Mouse (Mus musculus) erythroblast, adult 5-6 weeks (primary cell): ENCODE results near the gene Olfr1206. TPM values are rescaled to one million over a fixed set of nuclear protein-coding genes. Genes with fewer than 3 reads are reported as not detected.

Experiments used
- ATAC-seq: replicated peaks from 2 replicates; pipeline ENCODE4 v1.8.0; 2016; ENCODE audit warnings: moderate number of reproducible peaks, mild to moderate bottlenecking, moderate TSS enrichment, inconsistent platforms; ENCODE audit not compliant: poor library complexity, low FRiP score, severe bottlenecking
- total RNA-seq, 2 experiments: library from RNA; stranded (forward) in 1 of 2; stranded (reverse) in 1 of 2; fragments of 150-400 nt in 1 of 2; fragments of 200-764, 138-1000 nt in 1 of 2; gene quantifications; 2 replicates each; pipeline versions ENCODE4 v1.2.3 to v1.2.4; 2015 to 2017; ENCODE audit warnings: low replicate concordance in 2 of 2

The Olfr1206 gene
- total RNA-seq (2015; ENCODE audit: low replicate concordance) (not detected in 2 replicates), total RNA-seq (2017; ENCODE audit: low replicate concordance) (not detected in 2 replicates)

GRCm38 (mm10) chr2:88862931-88863330 is at the start of gene Olfr1206:
Gene Olfr1206, plus strand, starts transcription at chr2:88863231.
- ATAC-seq, result no peak

GRCm38 (mm10) chr2:88814196-88814595 is 48.8 kb upstream of the Olfr1206 start, which contains the start of gene Olfr1202:
Gene Olfr1202, plus strand, starts transcription at chr2:88814496.
- no peak for ATAC-seq

GRCm38 (mm10) chr2:88829437-88829836 is 33.6 kb upstream of the Olfr1206 start, which contains the start of gene Olfr1205:
Gene Olfr1205, plus strand, starts transcription at chr2:88829737.
- no peak for ATAC-seq

GRCm38 (mm10) chr2:88838477-88838876 is 24.6 kb upstream of the Olfr1206 start:
- ATAC-seq, result no peak

GRCm38 (mm10) chr2:88848992-88849391 is 14.0 kb upstream of the Olfr1206 start, which contains the start of gene Olfr1204:
Gene Olfr1204, plus strand, starts transcription at chr2:88849292.
- ATAC-seq, result no peak

- no peak for ATAC-seq
Measured at GRCm38 (mm10) chr2:88902211-88902610, 39.2 kb downstream of the Olfr1206 start, which contains the start of gene Olfr1208. Gene Olfr1208, minus strand, starts transcription at chr2:88902311.

GRCm38 (mm10) chr2:88915057-88915456 is 52.0 kb downstream of the Olfr1206 start, which contains the start of gene Olfr1209:
Gene Olfr1209, minus strand, starts transcription at chr2:88915157.
- no peak for ATAC-seq

Other genes starting within 250 kb of the Olfr1206 start
- not detected in 2 replicates for gene Olfr1191-ps1, start 222.7 kb upstream of the Olfr1206 start, total RNA-seq (2015; ENCODE audit: low replicate concordance)
- gene Olfr1191-ps1, start 222.7 kb upstream of the Olfr1206 start, total RNA-seq (2017; ENCODE audit: low replicate concordance), result not detected in 2 replicates
- gene Olfr1192-ps1, start 214.7 kb upstream of the Olfr1206 start, total RNA-seq (2015; ENCODE audit: low replicate concordance), result not detected in 2 replicates
- 0.14 TPM in 1 of 2 replicates, not detected in the other for gene Olfr1192-ps1, start 214.7 kb upstream of the Olfr1206 start, total RNA-seq (2017; ENCODE audit: low replicate concordance)
- gene Olfr1193, start 187.6 kb upstream of the Olfr1206 start, total RNA-seq (2015; ENCODE audit: low replicate concordance), result not detected in 2 replicates
- gene Olfr1193, start 187.6 kb upstream of the Olfr1206 start, total RNA-seq (2017; ENCODE audit: low replicate concordance), result not detected in 2 replicates
- gene Olfr1195, start 174.0 kb upstream of the Olfr1206 start, total RNA-seq (2015; ENCODE audit: low replicate concordance), result not detected in 2 replicates
- not detected in 2 replicates for gene Olfr1195, start 174.0 kb upstream of the Olfr1206 start, total RNA-seq (2017; ENCODE audit: low replicate concordance)
- gene Olfr1196, start 158.6 kb upstream of the Olfr1206 start, total RNA-seq (2015; ENCODE audit: low replicate concordance), result not detected in 2 replicates
- gene Olfr1196, start 158.6 kb upstream of the Olfr1206 start, total RNA-seq (2017; ENCODE audit: low replicate concordance), result not detected in 2 replicates
- not detected in 2 replicates for gene Olfr1197, start 130.9 kb upstream of the Olfr1206 start, total RNA-seq (2015; ENCODE audit: low replicate concordance)
- gene Olfr1197, start 130.9 kb upstream of the Olfr1206 start, total RNA-seq (2017; ENCODE audit: low replicate concordance), result not detected in 2 replicates
- gene Olfr1198, start 111.9 kb upstream of the Olfr1206 start, total RNA-seq (2015; ENCODE audit: low replicate concordance), result not detected in 2 replicates
- not detected in 2 replicates for gene Olfr1198, start 111.9 kb upstream of the Olfr1206 start, total RNA-seq (2017; ENCODE audit: low replicate concordance)
- not detected in 2 replicates for gene Olfr1199, start 102.8 kb upstream of the Olfr1206 start, total RNA-seq (2015; ENCODE audit: low replicate concordance)
- gene Olfr1199, start 102.8 kb upstream of the Olfr1206 start, total RNA-seq (2017; ENCODE audit: low replicate concordance), result not detected in 2 replicates
- gene Olfr1200, start 92.7 kb upstream of the Olfr1206 start, total RNA-seq (2015; ENCODE audit: low replicate concordance), result not detected in 2 replicates
- gene Olfr1200, start 92.7 kb upstream of the Olfr1206 start, total RNA-seq (2017; ENCODE audit: low replicate concordance), result not detected in 2 replicates
- not detected in 2 replicates for gene Olfr1201, start 70.2 kb upstream of the Olfr1206 start, total RNA-seq (2015; ENCODE audit: low replicate concordance)
- not detected in 2 replicates for gene Olfr1201, start 70.2 kb upstream of the Olfr1206 start, total RNA-seq (2017; ENCODE audit: low replicate concordance)
- gene Olfr1202, start 48.7 kb upstream of the Olfr1206 start, total RNA-seq (2015; ENCODE audit: low replicate concordance), result not detected in 2 replicates
- gene Olfr1202, start 48.7 kb upstream of the Olfr1206 start, total RNA-seq (2017; ENCODE audit: low replicate concordance), result not detected in 2 replicates
- gene Olfr1205, start 33.5 kb upstream of the Olfr1206 start, total RNA-seq (2015; ENCODE audit: low replicate concordance), result not detected in 2 replicates
- 0.28 TPM in 1 of 2 replicates, not detected in the other for gene Olfr1205, start 33.5 kb upstream of the Olfr1206 start, total RNA-seq (2017; ENCODE audit: low replicate concordance)
- gene Olfr1204, start 13.9 kb upstream of the Olfr1206 start, total RNA-seq (2015; ENCODE audit: low replicate concordance), result 14.6 TPM in 1 of 2 replicates, not detected in the other
- not detected in 2 replicates for gene Olfr1204, start 13.9 kb upstream of the Olfr1206 start, total RNA-seq (2017; ENCODE audit: low replicate concordance)
- not detected in 2 replicates for gene Olfr1208, start 39.1 kb downstream of the Olfr1206 start, total RNA-seq (2015; ENCODE audit: low replicate concordance)
- not detected in 2 replicates for gene Olfr1208, start 39.1 kb downstream of the Olfr1206 start, total RNA-seq (2017; ENCODE audit: low replicate concordance)
- gene Olfr1209, start 51.9 kb downstream of the Olfr1206 start, total RNA-seq (2015; ENCODE audit: low replicate concordance), result not detected in 2 replicates
- not detected in 2 replicates for gene Olfr1209, start 51.9 kb downstream of the Olfr1206 start, total RNA-seq (2017; ENCODE audit: low replicate concordance)
- not detected in 2 replicates for gene Olfr1211, start 74.9 kb downstream of the Olfr1206 start, total RNA-seq (2015; ENCODE audit: low replicate concordance)
- gene Olfr1211, start 74.9 kb downstream of the Olfr1206 start, total RNA-seq (2017; ENCODE audit: low replicate concordance), result not detected in 2 replicates
- gene Olfr1212, start 90.7 kb downstream of the Olfr1206 start, total RNA-seq (2015; ENCODE audit: low replicate concordance), result not detected in 2 replicates
- 0.43 TPM in 1 of 2 replicates, not detected in the other for gene Olfr1212, start 90.7 kb downstream of the Olfr1206 start, total RNA-seq (2017; ENCODE audit: low replicate concordance)
- not detected in 2 replicates for gene Gm13762, start 117.0 kb downstream of the Olfr1206 start, total RNA-seq (2015; ENCODE audit: low replicate concordance)
- gene Gm13762, start 117.0 kb downstream of the Olfr1206 start, total RNA-seq (2017; ENCODE audit: low replicate concordance), result not detected in 2 replicates
- gene Olfr1214, start 129.4 kb downstream of the Olfr1206 start, total RNA-seq (2015; ENCODE audit: low replicate concordance), result not detected in 2 replicates
- not detected in 2 replicates for gene Olfr1214, start 129.4 kb downstream of the Olfr1206 start, total RNA-seq (2017; ENCODE audit: low replicate concordance)
- gene Olfr1215, start 143.7 kb downstream of the Olfr1206 start, total RNA-seq (2015; ENCODE audit: low replicate concordance), result not detected in 2 replicates
- gene Olfr1215, start 143.7 kb downstream of the Olfr1206 start, total RNA-seq (2017; ENCODE audit: low replicate concordance), result not detected in 2 replicates
- not detected in 2 replicates for gene Olfr1216, start 155.1 kb downstream of the Olfr1206 start, total RNA-seq (2015; ENCODE audit: low replicate concordance)
- not detected in 2 replicates for gene Olfr1216, start 155.1 kb downstream of the Olfr1206 start, total RNA-seq (2017; ENCODE audit: low replicate concordance)
- gene Olfr1217, start 168.8 kb downstream of the Olfr1206 start, total RNA-seq (2015; ENCODE audit: low replicate concordance), result not detected in 2 replicates
- gene Olfr1217, start 168.8 kb downstream of the Olfr1206 start, total RNA-seq (2017; ENCODE audit: low replicate concordance), result not detected in 2 replicates
- gene Olfr1218, start 198.0 kb downstream of the Olfr1206 start, total RNA-seq (2015; ENCODE audit: low replicate concordance), result not detected in 2 replicates
- gene Olfr1218, start 198.0 kb downstream of the Olfr1206 start, total RNA-seq (2017; ENCODE audit: low replicate concordance), result 0.14 TPM in 1 of 2 replicates, not detected in the other
- not detected in 2 replicates for gene Olfr1219, start 220.3 kb downstream of the Olfr1206 start, total RNA-seq (2015; ENCODE audit: low replicate concordance)
- 0.09 TPM in 1 of 2 replicates, not detected in the other for gene Olfr1219, start 220.3 kb downstream of the Olfr1206 start, total RNA-seq (2017; ENCODE audit: low replicate concordance)
- not detected in 2 replicates for gene Olfr1220, start 243.6 kb downstream of the Olfr1206 start, total RNA-seq (2015; ENCODE audit: low replicate concordance)
- gene Olfr1220, start 243.6 kb downstream of the Olfr1206 start, total RNA-seq (2017; ENCODE audit: low replicate concordance), result not detected in 2 replicates